Mouse (Mus musculus) megakaryocyte progenitor cell, adult 5-6 weeks (primary cell): ENCODE data around the gene Usp40. TPM values are rescaled to one million over a fixed set of nuclear protein-coding genes. Genes with fewer than 3 reads are reported as not detected.

Experiments
- ATAC-seq: replicated peaks from 2 replicates; pipeline ENCODE4 v1.8.0; 2016; ENCODE audit warnings: mild to moderate bottlenecking, moderate TSS enrichment, inconsistent platforms; ENCODE audit not compliant: poor library complexity
- total RNA-seq, 2 experiments: library from RNA; stranded (forward) in 1 of 2; stranded (reverse) in 1 of 2; fragments of 157-497, 149-512 nt in 1 of 2; fragments of 200-1000 nt in 1 of 2; gene quantifications; 2 replicates each; pipeline versions ENCODE4 v1.2.3 to v1.2.4; 2015 to 2017

Usp40 gene
- total RNA-seq, 2 experiments from 2014 or later, result 11.3 to 13.0 TPM

GRCm38 (mm10) chr1:87951641-87952040 lies 56.7 kb downstream of the Usp40 start:
- ATAC-seq, result no peak

GRCm38 (mm10) chr1:87947681-87948091 lies 60.7 kb downstream of the Usp40 start:
- ATAC-seq, result peak; percentile 57

- no peak for ATAC-seq
Measured at GRCm38 (mm10) chr1:87941765-87942164, 66.6 kb downstream of the Usp40 start.

DNA sequence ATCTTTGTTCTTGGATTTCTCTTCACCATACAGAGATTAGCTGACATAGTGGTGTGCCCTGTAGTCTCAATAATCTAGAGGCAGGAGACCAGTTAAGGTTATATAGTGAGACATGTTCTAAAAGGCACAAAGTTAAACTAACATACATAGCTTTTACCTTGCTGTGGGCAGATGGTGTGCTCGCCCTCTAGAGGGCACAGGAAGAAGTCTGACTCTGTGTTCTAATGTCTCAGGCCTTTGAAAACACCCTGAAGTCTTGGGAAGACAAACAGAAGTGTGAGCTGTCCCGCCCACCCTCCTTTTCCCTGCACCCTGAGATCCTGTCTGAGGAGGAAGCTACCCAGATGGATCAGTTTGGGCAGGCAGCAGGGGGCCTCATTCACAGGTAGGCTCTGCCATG lies 71.8 kb downstream of the Usp40 start:
- peak; percentile 71 for ATAC-seq

GRCm38 (mm10) chr1:87936075-87936474 lies 72.3 kb downstream of the Usp40 start:
- ATAC-seq, result no peak

- no peak for ATAC-seq
Measured at GRCm38 (mm10) chr1:87935546-87935945, 72.8 kb downstream of the Usp40 start.

- peak; percentile 65 for ATAC-seq
Measured at GRCm38 (mm10) chr1:87935095-87935494, 73.3 kb downstream of the Usp40 start.

DNA sequence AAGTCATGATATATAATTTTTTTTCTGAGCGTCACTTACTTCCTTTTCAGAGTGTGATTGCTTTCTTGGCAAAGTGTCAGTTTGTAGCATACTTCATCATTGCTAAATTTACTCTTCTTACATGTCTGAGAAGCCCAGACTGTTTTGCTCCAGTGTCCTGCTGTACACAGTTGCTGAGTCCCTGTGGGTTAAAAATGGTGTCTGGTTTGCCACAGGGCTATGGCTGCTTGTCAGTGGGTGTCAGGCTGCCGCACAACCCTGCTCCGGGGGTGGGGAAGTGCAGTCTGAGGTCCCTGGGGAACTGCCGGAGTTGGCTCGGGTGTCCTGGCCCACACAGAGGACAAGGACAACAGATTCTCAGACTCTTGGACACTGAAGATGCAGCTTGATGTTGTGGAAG lies 75.3 kb downstream of the Usp40 start:
- ATAC-seq, result no peak

DNA sequence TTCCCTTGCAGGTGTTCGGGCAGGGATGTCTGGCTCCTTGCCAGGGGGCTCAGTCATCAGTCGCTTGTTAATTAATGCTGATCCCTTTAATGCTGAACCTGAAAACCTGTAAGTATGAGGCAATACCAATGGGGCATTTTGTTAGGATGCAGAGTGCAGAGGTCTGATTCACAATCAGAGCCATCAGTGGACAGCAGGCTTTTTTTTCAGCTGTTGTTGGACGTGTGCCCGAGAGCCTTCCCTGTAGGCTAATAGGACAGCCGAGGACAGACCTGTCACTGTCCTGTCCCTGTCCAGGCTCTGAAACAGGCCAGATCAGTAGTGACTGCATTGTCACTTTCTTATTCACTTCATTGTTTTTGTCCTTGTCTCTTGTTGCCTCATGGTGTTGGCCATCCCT lies 78.6 kb downstream of the Usp40 start:
- no peak for ATAC-seq

DNA sequence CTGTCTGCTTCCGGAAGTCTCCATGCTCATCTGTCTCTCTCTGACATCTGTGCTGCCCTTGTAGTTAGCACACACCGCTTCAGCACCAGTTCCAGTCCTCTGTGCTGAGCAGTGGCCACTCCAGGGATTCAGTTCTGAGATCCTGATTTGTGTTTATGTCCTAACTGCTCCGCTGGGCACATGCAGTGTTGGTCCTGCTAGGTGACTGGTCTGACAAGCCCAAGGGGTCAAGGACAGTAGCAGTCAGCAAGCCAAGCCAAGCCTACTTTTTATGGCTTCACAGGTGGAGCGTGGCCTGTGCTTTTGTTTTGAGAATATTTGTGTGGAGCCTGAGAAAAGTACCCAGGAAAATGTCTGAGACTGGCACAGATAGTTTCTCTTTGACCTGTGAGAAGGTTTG lies 83.5 kb downstream of the Usp40 start:
- ATAC-seq, result no peak

- peak; percentile 57 for ATAC-seq
Measured at GRCm38 (mm10) chr1:87922666-87923065, 85.7 kb downstream of the Usp40 start.

- no peak for ATAC-seq
Measured at GRCm38 (mm10) chr1:87920056-87920614, 88.2 kb downstream of the Usp40 start.

DNA sequence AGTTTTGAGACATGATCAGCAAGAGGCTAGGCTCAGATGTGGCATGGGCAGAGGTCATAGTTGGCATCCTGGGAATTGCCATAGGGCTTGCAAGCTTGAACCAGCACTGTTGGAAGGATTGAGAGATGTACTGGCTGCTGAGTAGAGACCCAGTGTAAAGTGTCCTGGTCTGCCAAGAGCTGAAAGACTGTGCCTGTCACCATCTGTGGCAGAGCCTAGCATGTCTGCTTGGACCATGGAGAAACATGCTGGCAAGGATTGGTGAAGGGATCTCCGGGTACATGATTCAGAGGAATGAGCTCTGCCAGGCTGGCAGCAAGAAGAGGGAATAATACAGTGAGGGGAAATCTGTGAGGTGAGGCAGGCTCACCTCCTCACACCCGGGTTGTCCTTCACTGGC lies 90.3 kb downstream of the Usp40 start:
- no peak for ATAC-seq

DNA sequence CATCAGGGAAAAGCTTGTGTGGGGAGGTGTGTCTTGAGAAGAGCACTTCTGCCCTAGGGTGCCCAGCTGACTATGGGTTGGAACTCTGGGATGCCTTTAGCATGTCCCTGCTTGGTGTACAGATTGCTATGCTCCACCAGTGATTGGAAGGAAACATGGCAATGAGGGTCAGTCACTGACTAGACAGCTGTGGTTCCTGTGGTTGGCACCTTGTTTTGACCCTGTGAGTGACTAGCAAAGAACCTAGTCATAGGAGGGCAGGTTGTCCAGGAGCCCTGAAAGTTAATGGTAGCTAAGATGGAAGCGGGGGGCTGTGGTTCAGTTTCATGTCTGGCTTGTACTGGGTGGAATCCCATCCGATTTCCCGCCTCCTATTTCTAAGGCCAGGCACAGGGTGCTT lies 91.0 kb downstream of the Usp40 start:
- ATAC-seq, result no peak

DNA sequence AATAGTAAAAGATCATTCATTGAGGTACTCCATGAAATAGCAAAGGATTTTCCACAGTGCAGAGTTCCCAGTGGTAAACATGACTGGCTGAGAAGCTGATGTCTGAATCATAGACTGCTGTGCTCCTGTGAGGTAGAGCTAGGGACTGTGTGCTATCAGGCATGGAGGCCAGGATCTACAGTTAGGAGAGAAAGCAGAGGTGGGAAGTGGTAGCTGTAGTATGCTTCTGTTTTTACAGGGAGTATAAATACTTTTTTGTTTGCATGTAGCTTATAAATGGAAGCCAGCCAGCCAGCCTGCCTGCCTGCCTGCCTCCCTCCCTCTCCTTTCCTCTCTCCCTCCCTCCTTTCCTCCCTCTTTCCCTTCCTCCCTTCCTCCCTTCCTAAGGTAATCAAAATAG lies 95.0 kb downstream of the Usp40 start:
- no peak for ATAC-seq

GRCm38 (mm10) chr1:87910428-87910827 lies 97.9 kb downstream of the Usp40 start:
- no peak for ATAC-seq

GRCm38 (mm10) chr1:87909565-87909964 lies 98.8 kb downstream of the Usp40 start:
- peak; percentile 34; the same call in 1 of the 2 replicates for ATAC-seq

GRCm38 (mm10) chr1:87908736-87909135 lies 99.6 kb downstream of the Usp40 start:
- ATAC-seq, result no peak

GRCm38 (mm10) chr1:87908006-87908405 lies 100.3 kb downstream of the Usp40 start:
- ATAC-seq, result no peak

- peak; percentile 64; the same call in 1 of the 2 replicates for ATAC-seq
Measured at GRCm38 (mm10) chr1:87906361-87906956, 101.9 kb downstream of the Usp40 start.

- no peak for ATAC-seq
Measured at GRCm38 (mm10) chr1:87902186-87902585, 106.2 kb downstream of the Usp40 start.

DNA sequence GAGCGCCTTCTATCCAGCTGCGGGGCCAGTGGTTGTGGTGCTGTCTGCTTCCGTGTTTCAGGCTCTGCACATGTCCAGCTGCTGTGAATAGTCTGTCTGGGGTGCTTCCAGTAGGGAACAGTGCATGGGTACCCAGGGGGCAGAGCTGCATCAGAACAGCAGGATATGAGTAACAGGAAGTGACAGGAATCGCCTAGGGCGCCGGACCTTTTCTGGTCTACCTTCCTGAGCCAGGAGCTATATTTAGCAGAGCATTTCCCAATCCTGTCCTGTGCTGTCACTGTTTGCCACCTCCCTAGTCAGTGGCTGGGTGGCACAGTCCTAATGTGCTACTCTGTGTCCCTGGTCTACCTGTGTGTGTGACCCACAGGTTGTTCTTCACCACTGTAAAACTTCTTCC lies 107.4 kb downstream of the Usp40 start:
- ATAC-seq, result peak; percentile 91

GRCm38 (mm10) chr1:87899701-87900100 lies 108.7 kb downstream of the Usp40 start:
- ATAC-seq, result peak; percentile 53
